Mouse (Mus musculus): ENCODE results near the gene Gm29289.
"Not testable (repeated sequence)": the region's sequence is repeated elsewhere in the genome, so short reads cannot be mapped to it uniquely, and the experiment has no call there.

The Gm29289 gene

DNA sequence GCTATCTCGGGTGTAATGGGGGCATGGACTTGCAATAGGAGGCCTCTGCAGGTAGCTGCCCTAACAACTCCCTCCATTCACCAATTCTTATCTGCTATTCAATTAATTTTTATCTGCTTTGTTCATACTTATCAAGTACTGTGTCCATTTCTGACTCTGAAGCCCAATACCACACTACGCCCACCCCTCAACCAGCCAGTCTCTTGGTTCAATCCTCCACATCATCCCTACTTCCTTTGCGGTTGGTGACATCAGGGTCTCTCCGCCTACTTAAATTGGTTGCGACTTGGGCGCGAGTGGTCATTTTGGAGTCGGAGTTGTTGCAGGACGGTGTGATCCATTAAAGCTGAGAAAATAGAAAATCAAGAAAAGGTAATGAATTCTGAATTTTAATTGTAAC lies at the start of gene Gm29289:
Gene Gm29289 (plus strand): TSS at position 301 of the 400 bp plus-strand sequence.
- not testable (repeated sequence) for DNase-seq

GRCm38 (mm10) chrY:2900689-2901088 lies 31.7 kb upstream of the Gm29289 start, which contains the start of gene Gm10352:
Gene Gm10352, plus strand, starts transcription at chrY:2900989.
- DNase-seq = not testable (repeated sequence)
